Mouse (Mus musculus) brown adipose tissue, adult 24 weeks (tissue): ENCODE data around the gene Mmp9. TPM values are rescaled to one million over a fixed set of nuclear protein-coding genes. Genes with fewer than 3 reads are reported as not detected.

Experiments used
- H3K27ac ChIP-seq: fragments of 200-500 bp; replicated peaks from 2 replicates; pipeline ENCODE4 v1.5.1; 2012; ENCODE audit warnings: low read depth, mild to moderate bottlenecking, low read length
- H3K4me1 ChIP-seq: fragments of 200-500 bp; 2 replicates; pipeline ENCODE4 v1.6.1; 2012; ENCODE audit warnings: low read length, mixed read lengths; ENCODE audit not compliant: control insufficient read depth, insufficient read depth, insufficient read length
- H3K4me3 ChIP-seq: fragments of 200-500 bp; 2 replicates; pipeline ENCODE4 v1.5.1; 2012; ENCODE audit warnings: low read depth, mild to moderate bottlenecking, low read length, moderate library complexity; ENCODE audit not compliant: insufficient read depth
- polyA plus RNA-seq: library from polyadenylated mRNA; stranded (reverse); fragments of >200 nt; gene quantifications from 2 replicates; pipeline ENCODE4 v1.2.4, GENCODE M21; 2012; ENCODE audit not compliant: missing spikeins, insufficient read depth, insufficient read length

The Mmp9 gene
- polyA plus RNA-seq, 1 experiment: 6.9 TPM

DNA sequence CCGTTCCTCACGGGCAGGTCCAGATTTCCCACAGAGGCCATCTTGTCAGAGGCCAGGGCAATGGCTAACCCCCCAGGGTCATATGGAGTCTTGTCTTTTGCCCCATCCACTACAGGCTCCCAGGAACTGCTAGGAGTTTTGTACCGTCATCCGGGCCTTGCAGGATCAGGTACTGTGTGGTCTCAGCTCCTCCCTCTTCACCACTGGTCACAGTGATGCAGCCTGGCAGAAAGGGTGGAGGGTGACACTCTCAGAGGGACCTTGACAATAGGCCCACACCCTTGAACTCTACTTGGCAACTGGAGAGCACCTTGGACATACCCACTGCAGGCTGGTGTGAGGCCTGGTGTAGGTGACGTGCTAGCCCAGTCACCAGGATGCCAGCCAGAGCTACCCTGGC lies 32.6 kb upstream of the Mmp9 start:
- H3K4me3 ChIP-seq: no peak overlapping the region
- H3K4me1 ChIP-seq: peaks cover 13% of the 10 kb centered on the region
- H3K27ac ChIP-seq: no peak overlapping the region

DNA sequence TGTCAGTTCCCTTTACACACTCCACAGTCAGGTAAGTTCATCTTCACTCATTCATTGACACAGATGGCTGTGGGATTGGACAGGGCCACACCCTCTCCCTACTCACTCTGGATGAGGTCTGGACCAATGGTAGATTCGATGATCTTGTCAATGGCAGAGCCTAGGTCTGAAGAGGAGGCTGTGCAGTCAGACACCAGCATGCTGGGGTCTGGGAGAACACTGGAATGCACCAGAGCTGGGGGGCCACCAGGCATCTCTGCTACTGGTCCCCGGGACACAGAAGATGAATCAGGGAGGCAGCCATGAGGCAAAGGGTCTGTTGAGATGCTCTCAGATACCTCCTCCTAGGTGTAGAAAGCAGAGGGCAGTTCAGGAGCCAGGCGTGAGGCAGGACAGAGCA lies 31.5 kb upstream of the Mmp9 start:
- H3K4me1 ChIP-seq: peaks cover 13% of the 10 kb centered on the region
- no peak overlapping the region for H3K27ac ChIP-seq
- 0 out of 2 replicates have a peak overlapping the region, but pooled peaks have one; percentile 91 for H3K4me3 ChIP-seq

DNA sequence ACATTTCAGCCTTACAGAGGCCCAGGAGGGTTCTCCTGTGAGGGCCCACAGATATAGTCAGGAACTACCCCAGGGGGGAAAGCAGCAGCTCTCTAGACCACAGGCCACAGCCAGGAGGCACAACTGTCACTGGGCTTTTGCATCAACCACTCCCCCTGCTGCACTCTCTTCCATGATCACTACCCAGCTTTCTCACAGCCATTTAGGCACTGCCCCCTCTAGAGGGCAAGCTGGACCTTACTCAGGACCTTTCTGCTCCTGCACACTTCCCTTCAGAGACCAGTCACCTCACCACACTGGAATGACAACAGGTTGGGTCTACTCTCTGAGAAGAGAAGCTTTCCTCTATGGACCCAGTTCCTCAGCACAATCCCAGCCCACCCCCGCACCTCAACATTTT lies 31.0 kb upstream of the Mmp9 start:
- peak overlapping the region; percentile 91 for H3K4me3 ChIP-seq
- peaks cover 13% of the 10 kb centered on the region for H3K4me1 ChIP-seq
- no peak overlapping the region for H3K27ac ChIP-seq

DNA sequence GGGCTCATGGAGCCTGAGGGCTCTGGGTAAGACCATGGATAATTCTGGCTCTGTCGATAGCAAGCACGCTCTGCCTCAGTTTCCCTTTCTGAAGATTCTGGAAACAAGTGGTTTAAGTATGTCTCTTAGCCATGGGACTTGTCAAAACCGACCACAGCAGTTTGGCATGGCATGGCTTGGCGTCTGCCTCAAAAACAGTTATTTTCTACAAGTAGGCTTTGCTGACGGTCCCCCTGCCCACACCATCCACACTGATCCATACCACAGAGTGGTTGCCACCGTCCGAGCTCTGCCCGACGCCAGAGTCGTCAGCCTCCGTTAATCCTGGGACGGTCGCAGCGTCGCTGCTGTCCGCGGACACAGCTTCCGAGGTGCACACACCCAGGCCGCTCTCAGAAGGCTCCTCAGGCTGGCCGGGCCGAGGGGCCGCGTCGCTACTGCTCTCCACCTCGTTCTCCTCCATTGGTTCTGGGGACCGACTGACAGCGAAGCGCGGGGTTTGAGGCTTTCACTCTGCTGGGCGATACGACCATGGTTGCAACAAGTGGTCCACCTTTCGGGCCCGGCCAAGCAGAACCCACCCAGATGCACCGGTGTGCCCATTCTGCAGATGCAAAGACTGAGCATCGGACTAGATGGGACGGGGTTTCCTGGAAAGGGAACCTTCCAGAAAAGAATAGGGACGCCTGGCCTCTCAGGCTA lies 30.1 kb upstream of the Mmp9 start:
- Histone ChIP-seq H3K4me3 (peak overlapping the region; percentile 91), H3K4me1 (peaks cover 13% of the 10 kb centered on the region), H3K27ac (peak overlapping the region; percentile 63)

DNA sequence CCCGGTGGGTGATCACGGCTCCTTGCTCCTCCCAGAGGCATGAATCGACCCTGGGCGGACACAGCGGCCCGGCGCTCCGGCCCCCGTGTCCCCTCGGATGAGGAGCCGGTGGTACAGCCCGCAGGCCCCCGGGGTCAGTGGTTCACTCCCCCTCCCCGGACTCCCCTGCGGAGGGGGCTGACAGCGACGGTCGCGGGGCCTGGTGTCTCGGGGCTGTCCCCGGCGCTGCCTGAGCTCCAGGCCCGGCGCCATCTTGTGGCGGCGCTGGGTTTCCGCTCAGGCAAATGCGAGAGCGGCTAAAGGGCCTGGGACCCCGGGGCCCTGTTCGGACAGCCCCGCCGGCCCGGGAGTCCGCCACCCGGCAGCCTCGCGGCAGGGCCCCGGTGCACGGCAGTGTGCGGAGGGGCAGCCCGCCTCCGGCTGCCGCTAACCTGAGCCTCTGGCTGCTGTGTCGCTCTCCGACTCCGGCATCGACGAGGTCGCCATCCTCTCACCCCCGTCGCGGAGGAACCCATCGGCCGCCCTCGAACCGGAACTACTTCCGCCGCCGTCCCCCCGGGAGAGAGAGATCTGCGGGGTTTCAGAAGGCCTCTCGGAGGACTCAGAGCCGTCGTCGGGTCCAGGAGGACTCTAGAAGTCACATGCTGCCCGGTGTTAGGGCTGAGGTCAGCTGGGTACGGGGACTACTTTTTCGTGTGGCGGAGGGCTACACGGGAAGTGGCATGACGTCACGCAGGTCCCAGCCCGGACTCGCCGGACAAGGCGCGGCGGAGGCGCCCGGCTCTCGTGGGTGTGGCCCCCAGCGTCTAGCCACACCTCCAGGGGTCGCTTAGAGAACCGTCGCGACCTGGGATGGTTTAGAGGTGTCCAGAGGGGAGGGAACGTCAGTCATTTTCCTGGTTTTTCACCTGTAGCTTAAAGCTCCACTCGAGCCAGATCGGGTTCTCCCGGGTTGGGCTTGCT lies 29.2 kb upstream of the Mmp9 start, which contains the start of gene Zfp335:
Gene Zfp335, minus strand, starts transcription at position 672 of the 963 bp plus-strand sequence.
- Histone ChIP-seq H3K27ac (peak within 1 kb of the TSS; percentile 100), H3K4me1 (peaks cover 13% of the 10 kb centered on the region)

DNA sequence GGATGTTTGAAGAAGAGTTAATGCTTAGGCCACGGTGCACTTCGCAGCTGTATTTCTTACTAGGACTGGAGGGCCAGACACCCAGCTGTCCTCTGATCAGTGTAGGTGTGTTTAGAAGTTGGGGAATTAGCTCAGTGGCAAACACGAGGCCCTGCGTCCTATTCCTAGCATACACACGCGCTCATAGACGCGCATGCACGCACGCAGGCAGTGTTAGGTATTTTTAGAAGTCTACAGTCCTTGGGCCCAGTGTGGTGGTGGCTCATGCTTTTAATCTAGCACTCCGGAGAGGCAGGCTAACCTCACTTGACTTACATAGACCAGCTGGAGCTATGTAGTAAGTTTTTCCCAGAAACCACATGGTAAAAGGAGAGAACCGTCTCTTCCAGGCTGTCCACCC lies 28.4 kb upstream of the Mmp9 start:
- Histone ChIP-seq H3K4me3 (peak overlapping the region; percentile 91), H3K27ac (peak overlapping the region; percentile 91), H3K4me1 (peaks cover 13% of the 10 kb centered on the region)

More for the DNA sequence above, 29.2 kb upstream of the Mmp9 start, which contains the start of gene Zfp335:
- peak within 1 kb of the TSS; percentile 91 for H3K4me3 ChIP-seq

DNA sequence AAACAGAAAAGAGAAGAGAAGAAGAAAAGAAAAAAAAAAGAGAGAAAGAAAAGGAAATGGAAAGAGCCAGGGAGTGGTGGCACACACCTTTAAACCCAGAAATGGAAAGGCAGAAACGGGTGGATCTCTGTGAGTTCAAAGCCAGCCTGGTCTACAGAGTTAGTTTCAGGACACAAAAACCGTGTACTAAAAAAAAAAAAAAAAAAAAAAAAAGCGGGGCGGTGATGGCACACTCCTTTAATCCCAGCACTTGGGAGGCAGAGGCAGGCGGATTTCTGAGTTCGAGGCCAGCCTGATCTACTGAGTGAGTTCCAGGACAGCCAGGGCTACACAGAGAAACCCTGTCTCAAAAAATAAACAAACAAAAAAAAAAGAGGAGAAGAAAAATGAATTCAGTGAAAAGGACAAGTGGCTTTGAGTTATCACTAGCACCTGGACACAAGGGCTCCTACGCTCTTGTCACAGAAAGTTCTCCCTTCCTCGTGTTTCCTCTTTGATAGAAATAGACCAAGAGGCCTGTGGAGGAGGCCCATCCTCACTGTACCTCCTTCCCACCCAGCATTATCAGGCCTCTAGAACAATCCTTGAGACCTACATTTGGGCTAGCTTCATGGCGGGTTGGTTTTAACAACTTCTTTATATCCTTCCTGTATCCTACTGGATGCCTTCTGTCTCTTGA lies 27.7 kb upstream of the Mmp9 start:
- H3K27ac ChIP-seq: 0 out of 2 replicates have a peak overlapping the region, but pooled peaks have one; percentile 3
- peaks cover 13% of the 10 kb centered on the region for H3K4me1 ChIP-seq
- H3K4me3 ChIP-seq: no peak overlapping the region

DNA sequence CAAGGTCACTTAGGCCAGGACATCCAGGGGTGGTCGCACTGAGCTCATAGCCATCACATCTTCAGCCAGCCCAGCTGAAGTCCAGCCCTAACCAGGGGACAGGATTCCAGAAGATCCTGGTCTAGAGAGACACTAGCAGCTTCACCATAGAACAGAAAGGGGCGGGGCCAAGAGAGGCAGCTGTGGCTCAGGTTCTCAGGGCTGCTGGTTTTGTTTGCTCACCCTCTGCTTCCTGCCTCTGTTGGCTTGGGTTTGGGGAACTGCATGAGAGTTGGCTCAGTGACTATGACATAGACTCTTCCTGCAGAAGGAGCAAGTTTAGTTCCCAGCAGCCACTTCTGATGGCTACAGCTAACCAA lies 27.2 kb upstream of the Mmp9 start:
- H3K4me3 ChIP-seq: no peak overlapping the region
- H3K4me1 ChIP-seq: peaks cover 13% of the 10 kb centered on the region
- H3K27ac ChIP-seq: 0 out of 2 replicates have a peak overlapping the region, but pooled peaks have one; percentile 3

DNA sequence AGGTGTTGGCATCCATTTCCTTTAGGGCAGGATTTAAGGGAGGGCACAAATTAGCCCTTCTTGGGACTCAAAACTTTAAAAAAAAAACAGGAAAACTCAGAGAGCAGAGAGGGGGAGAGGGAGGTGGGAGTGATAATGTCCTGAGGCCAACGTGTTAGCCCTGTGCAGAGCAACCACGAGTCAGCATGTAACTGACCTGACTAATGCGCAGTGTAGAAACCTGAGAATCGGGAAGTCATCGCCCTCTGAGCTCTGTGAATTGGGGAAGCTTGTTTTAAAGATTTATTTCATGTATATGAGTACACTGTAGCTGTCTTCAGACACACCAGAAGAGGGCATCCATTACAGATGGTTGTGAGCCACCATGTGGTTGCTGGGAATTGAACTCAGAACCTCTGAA lies 23.8 kb upstream of the Mmp9 start:
- no peak overlapping the region for H3K4me3 ChIP-seq
- peaks cover 5% of the 10 kb centered on the region; the same call in 1 of the 2 replicates for H3K4me1 ChIP-seq
- H3K27ac ChIP-seq: no peak overlapping the region

DNA sequence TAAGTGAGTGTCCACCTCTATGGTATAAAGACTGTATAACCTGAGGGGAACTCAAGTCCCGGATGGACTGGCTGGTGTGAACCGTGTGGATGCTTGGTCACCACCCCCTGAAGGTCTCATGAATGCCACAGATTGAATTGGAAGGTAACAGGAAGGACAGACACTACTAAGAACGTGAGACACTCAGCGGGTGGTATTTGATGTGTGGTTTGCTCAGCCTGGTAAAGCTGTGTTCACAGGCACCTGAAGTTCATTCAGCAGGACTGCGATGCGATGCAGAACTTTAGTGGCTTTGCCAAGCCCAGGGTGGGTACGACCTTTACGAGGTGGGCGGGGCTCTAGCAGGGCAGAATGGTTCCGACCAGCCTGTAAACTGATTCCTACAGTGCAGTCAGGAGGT lies 23.2 kb upstream of the Mmp9 start:
- Histone ChIP-seq H3K27ac (no peak overlapping the region), H3K4me1 (peaks cover 2% of the 10 kb centered on the region; the same call in 1 of the 2 replicates), H3K4me3 (no peak overlapping the region)

DNA sequence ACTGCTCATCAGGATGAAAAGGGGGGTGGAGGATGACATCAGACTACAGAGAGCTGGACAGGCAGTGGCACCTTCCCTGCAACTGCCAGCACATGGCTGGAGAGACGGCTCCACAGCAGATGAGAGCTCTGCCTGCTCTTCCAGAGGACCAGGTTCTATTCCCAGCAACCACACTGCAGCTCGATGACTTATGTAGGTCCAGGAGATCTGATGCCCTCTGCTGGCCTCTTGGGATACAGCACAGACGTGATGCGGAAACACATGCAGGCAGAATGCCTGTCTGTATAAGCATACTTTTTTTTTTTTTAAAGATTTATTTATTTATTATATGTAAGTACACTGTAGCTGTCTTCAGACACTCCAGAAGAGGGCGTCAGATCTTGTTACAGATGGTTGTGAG lies 22.3 kb upstream of the Mmp9 start:
- Histone ChIP-seq H3K27ac (no peak overlapping the region), H3K4me1 (no peaks in the 10 kb centered on the region), H3K4me3 (no peak overlapping the region)

DNA sequence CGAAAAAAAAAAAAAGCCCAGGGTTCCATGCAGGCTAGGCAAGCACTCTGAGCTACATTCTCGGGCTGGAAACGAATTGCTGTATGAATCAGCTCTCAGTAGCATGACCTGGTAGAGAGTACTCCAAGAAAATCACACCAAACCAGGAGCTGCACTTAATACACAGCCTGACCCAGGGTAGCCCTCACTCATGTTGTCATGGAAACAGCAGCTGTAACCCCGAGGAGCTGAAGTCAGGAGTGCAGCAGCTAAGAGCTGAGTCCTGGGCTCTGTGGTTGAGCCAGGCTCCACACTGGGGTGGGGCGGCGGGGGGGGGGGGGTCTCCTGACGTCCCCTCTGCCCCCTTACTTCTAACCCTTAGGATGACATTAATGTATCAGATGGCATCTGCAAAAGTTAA lies 18.6 kb upstream of the Mmp9 start:
- Histone ChIP-seq H3K4me1 (no peaks in the 10 kb centered on the region), H3K27ac (no peak overlapping the region), H3K4me3 (no peak overlapping the region)

DNA sequence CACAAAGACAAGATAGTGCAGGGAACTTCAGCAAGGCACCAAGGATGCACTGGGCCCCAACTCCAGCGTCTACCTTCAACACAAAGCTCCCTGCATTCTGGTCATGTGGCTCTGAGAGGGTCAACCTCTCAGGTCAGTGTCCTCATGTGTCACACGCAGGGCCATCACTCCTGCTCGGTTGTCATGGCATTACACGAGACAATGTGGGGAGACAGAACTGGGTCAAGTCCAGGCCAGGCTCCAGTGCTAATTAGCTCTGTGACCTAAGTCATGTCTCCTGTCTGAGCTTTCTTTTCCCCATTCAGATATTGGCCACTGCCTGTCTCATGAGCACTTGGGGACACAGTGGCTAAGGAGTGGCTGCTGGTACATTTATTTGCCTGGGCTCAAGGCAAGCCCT lies 17.3 kb upstream of the Mmp9 start:
- H3K4me1 ChIP-seq: no peaks in the 10 kb centered on the region
- no peak overlapping the region for H3K4me3 ChIP-seq
- H3K27ac ChIP-seq: no peak overlapping the region

DNA sequence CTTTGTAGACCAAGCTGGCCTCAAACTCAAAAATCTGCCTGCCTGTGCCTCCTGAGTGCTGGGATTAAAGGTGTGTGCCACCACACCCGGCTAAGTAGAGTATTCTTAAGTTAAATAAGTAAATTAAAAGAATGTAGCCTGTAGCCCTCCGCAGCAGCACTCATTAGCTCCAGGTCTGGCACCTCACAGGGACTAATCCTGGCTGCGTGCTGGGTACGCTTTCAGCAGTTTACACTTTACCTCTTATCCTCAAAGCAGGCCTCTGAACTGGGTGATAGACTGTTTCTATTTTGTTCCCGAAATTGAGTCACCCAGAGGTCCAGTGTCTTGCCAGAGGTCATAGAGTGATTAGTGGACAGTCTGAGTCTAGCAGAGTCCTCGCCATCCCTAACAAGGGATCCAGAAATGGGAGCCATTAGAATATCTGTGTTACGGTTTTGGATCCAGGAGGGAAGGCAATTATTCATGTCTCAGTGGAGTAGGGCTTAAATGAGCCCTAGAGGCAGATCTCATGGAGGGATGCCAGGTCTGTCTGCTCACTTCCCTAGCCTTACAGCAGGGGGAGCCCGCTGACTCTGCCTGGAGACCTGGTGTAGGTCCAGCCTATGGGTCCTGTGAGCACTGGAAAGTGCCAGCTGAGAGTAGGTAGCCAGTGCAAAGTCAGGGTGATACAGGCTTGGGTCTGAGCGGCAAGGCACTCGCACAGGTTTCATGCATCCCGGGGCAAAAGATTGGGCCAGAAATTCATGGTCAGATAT lies 16.3 kb upstream of the Mmp9 start:
- no peak overlapping the region for H3K4me3 ChIP-seq
- H3K27ac ChIP-seq: no peak overlapping the region
- no peaks in the 10 kb centered on the region for H3K4me1 ChIP-seq
